In genomic region chr15:12237539-12237938, GRCm38 (mm10) we compare ENCODE assay signal across 21 mouse cellular contexts. TPM values are rescaled to one million over a fixed set of nuclear protein-coding genes. Genes with fewer than 3 reads are reported as not detected.
DNase-seq lines count a peak whose midpoint lies in the region; ATAC-seq and TF ChIP-seq lines count a peak whose summit lies in the region.
"Had no signal": no experiment of that assay in that cellular context is flagged by ENCODE, and none has a peak within 500 bp of the region (broad histone marks: within the 10 kb centered on the region; RNA-seq: fewer than 3 reads in every experiment).

No protein-coding gene starts in this region.

- no peak for ATAC-seq in heart, embryonic 15.5 days (replicated peaks; ENCODE audit: insufficient number of reproducible peaks, insufficient read depth, low FRiP score, low read depth)
- ATAC-seq in lung, embryonic 14.5 days (ENCODE audit: insufficient read depth), result no peak
- ATAC-seq: CD4-positive, CD25-positive, alpha-beta regulatory T cell, adult 4 months; forebrain, embryonic 16.5 days; intestine, embryonic 15.5 days; midbrain, embryonic 13.5 days had no signal

- H3K36me3 ChIP-seq in heart, embryonic 15.5 days, result peaks cover 34% of the 10 kb centered on the region
- H3K36me3 ChIP-seq in lung, embryonic 14.5 days (ENCODE audit: insufficient read depth), result peaks cover 48% of the 10 kb centered on the region
- peaks cover 65% of the 10 kb centered on the region for H3K36me3 ChIP-seq in forebrain, embryonic 10.5 days (replicated peaks)

- no peak overlapping the region for H3K4me2 ChIP-seq in heart, embryonic 15.5 days
- H3K4me2 ChIP-seq in lung, embryonic 14.5 days, result no peak overlapping the region
- H3K4me2 ChIP-seq: embryonic facial prominence, embryonic 13.5 days; hindbrain, embryonic 15.5 days; intestine, embryonic 15.5 days; limb, embryonic 13.5 days; midbrain, embryonic 13.5 days; neural tube, embryonic 13.5 days had no signal

- no peaks in the 10 kb centered on the region for H3K9me3 ChIP-seq in heart, embryonic 15.5 days (replicated peaks)
- no peaks in the 10 kb centered on the region for H3K9me3 ChIP-seq in lung, embryonic 14.5 days (ENCODE audit: low read depth, low read length)
- no peaks in the 10 kb centered on the region for H3K9me3 ChIP-seq in forebrain, embryonic 10.5 days
- H3K9me3 ChIP-seq: embryonic facial prominence, embryonic 13.5 days; hindbrain, embryonic 15.5 days; intestine, embryonic 15.5 days; limb, embryonic 13.5 days; midbrain, embryonic 13.5 days; neural tube, embryonic 13.5 days had no signal

- 55% methylated on average over 4 of the region's 4 CpGs for WGBS in heart, embryonic 15.5 days
- WGBS in lung, embryonic 14.5 days, result 54% methylated on average over 4 of the region's 4 CpGs
- 91% methylated on average over 4 of the region's 4 CpGs for WGBS in forebrain, embryonic 10.5 days

- H3K9ac ChIP-seq in heart, embryonic 15.5 days, result no peak overlapping the region
- H3K9ac ChIP-seq in lung, embryonic 14.5 days, result no peak overlapping the region
- H3K9ac ChIP-seq: embryonic facial prominence, embryonic 13.5 days; hindbrain, embryonic 15.5 days; intestine, embryonic 15.5 days; limb, embryonic 13.5 days; midbrain, embryonic 13.5 days; neural tube, embryonic 13.5 days had no signal

- no peak overlapping the region for H3K4me3 ChIP-seq in heart, embryonic 15.5 days
- no peak overlapping the region for H3K4me3 ChIP-seq in lung, embryonic 14.5 days (ENCODE audit: low read depth, low read length)
- no peak overlapping the region for H3K4me3 ChIP-seq in forebrain, embryonic 10.5 days
- H3K4me3 ChIP-seq: embryonic facial prominence, embryonic 13.5 days; hindbrain, embryonic 15.5 days; intestine, embryonic 15.5 days; limb, embryonic 13.5 days; midbrain, embryonic 13.5 days; neural tube, embryonic 13.5 days had no signal

- H3K27me3 ChIP-seq in heart, embryonic 15.5 days, result no peaks in the 10 kb centered on the region
- H3K27me3 ChIP-seq in lung, embryonic 14.5 days (ENCODE audit: insufficient read depth, low read length), result no peaks in the 10 kb centered on the region
- no peaks in the 10 kb centered on the region for H3K27me3 ChIP-seq in forebrain, embryonic 10.5 days (ENCODE audit: poor library complexity, severe bottlenecking)
- H3K27me3 ChIP-seq: embryonic facial prominence, embryonic 13.5 days; hindbrain, embryonic 15.5 days; intestine, embryonic 15.5 days; limb, embryonic 13.5 days; midbrain, embryonic 13.5 days; neural tube, embryonic 13.5 days had no signal

- H3K4me1 ChIP-seq in heart, embryonic 15.5 days (replicated peaks), result peaks cover 12% of the 10 kb centered on the region
- peaks cover 5% of the 10 kb centered on the region; the same call in 1 of the 2 replicates for H3K4me1 ChIP-seq in lung, embryonic 14.5 days (ENCODE audit: insufficient read depth)
- H3K4me1 ChIP-seq in forebrain, embryonic 10.5 days, result 0 out of 2 replicates have a peak, but pooled peaks cover 4% of the 10 kb centered on the region
- H3K4me1 ChIP-seq: midbrain, embryonic 13.5 days had no signal

- no peak for TF ChIP-seq CTCF in lung, embryonic 14.5 days (IDR thresholded peaks at IDR 0.05; ENCODE audit: low read depth)

- DNase-seq in adrenal gland, postnatal 14 days, result peak; percentile 45
- DNase-seq in adrenal gland, postnatal 25 days, result no peak
- DNase-seq in heart, postnatal 4 days, result no peak
- peak; percentile 57 for DNase-seq in lung, embryonic 14.5 days
- no peak for DNase-seq in lung, postnatal 25 days (ENCODE audit: low spot score)
- DNase-seq in forebrain, embryonic 10.5 days (ENCODE audit: extremely low spot score, low spot score), result no peak
- DNase-seq: cerebellum, postnatal 10 days; layer of hippocampus, postnatal 36 days; lung, adult 18-20 months; lung, postnatal 36 days; spleen, adult 18-20 months; thymus, postnatal 25 days had no signal

- 0 out of 2 replicates have a peak overlapping the region, but pooled peaks have one; percentile 24 for H3K27ac ChIP-seq in heart, embryonic 15.5 days
- no peak overlapping the region for H3K27ac ChIP-seq in lung, embryonic 14.5 days (ENCODE audit: low read depth)
- H3K27ac ChIP-seq in forebrain, embryonic 10.5 days, result no peak overlapping the region
- H3K27ac ChIP-seq: embryonic facial prominence, embryonic 13.5 days; hindbrain, embryonic 15.5 days; intestine, embryonic 15.5 days; limb, embryonic 13.5 days; midbrain, embryonic 13.5 days; neural tube, embryonic 13.5 days had no signal

RNA-seq across cellular contexts. Expression of gene Mtmr12, which starts 32.7 kb away (rescaled TPM):
- total RNA-seq in adrenal gland, postnatal 14 days (2021), result 17.1 and 20.6 TPM in 2 replicates
- total RNA-seq in adrenal gland, postnatal 25 days (2021), result 15.7 and 23.0 TPM in 2 replicates
- 9.5 and 14.1 TPM in 2 replicates for polyA plus RNA-seq in heart, embryonic 15.5 days (2015; fragmentation: Nextera tagmentation; extraction: Ambion mirVana)
- 10 to 100 TPM; 19.6 to 22.4 TPM for total RNA-seq in heart, postnatal 4 days (2021)
- polyA plus RNA-seq in lung, embryonic 14.5 days (2014; fragmentation: Nextera tagmentation; extraction: Ambion mirVana), result 23.4 and 23.5 TPM in 2 replicates
- 15.4 and 15.9 TPM in 2 replicates for polyA plus RNA-seq in forebrain, embryonic 10.5 days (2016; fragmentation: Nextera tagmentation; extraction: Ambion mirVana)

Comparison
In these comparisons a context has a peak if more than half of its experiments do, and no peak if none do; other contexts are left out.
1. DNase-seq: peak in adrenal gland, postnatal 14 days (single experiment) and lung, embryonic 14.5 days (single experiment); none in adrenal gland, postnatal 25 days (single experiment), heart, postnatal 4 days (single experiment), lung, postnatal 25 days (single experiment) and forebrain, embryonic 10.5 days (single experiment).